Mouse (Mus musculus) bone marrow macrophage, adult 2 months (primary cell): Measurements from ENCODE around the gene Hunk.

Experiments used
- CTCF ChIP-seq: IDR thresholded peaks from 2 replicates; pipeline ENCODE4 v1.5.1; 2012; ENCODE audit warnings: low read depth, mild to moderate bottlenecking, low read length, moderate library complexity
- POLR2A ChIP-seq: IDR thresholded peaks from 2 replicates; pipeline ENCODE4 v1.6.1; 2012; ENCODE audit warnings: mild to moderate bottlenecking, low read depth, low read length, borderline replicate concordance

DNA sequence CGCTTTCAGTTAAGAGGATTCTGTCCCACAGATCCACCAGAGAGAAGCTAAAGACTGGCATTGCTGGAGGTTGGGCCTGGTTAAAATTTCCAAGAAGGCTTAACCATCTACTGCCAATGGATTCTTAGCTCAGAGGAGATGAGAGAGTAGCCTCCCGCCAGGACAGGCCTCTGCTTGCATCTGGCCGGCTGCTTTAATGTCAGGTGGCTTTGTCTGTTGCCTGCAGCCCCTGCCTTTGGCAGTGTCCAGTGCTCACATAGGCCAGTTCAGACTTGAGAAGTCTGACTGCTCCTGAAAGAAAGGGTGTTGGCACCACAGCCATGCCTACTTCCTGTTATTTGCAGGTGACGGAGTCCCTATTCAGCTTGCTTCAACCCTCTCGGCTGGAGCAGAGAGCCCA, 82.5 kb downstream of the Hunk start:
- TF ChIP-seq POLR2A: no peak
- TF ChIP-seq CTCF: no peak
